Mouse (Mus musculus) liver, embryonic 11.5 days (tissue): ENCODE measurements around the gene Mycbp2. TPM values are rescaled to one million over a fixed set of nuclear protein-coding genes. Genes with fewer than 3 reads are reported as not detected.
A peak's percentile ranks its signal among the peaks of the same experiment; 100 is the strongest.

Experiments
- ATAC-seq: fragments of 200-750 bp; cut with Nextera tagmentation; replicated peaks from 2 replicates; pipeline ENCODE4 v1.8.0; 2017; ENCODE audit warnings: moderate number of reproducible peaks, mild to moderate bottlenecking, moderate TSS enrichment, moderate library complexity; ENCODE audit not compliant: low FRiP score
- DNase-seq: peaks from one replicate; pipeline ENCODE4 v3.0.0-alpha.2; 2017; ENCODE audit warnings: low spot score
- H3K27ac ChIP-seq: fragments of 300-500 bp; sonication (generic); 2 replicates; pipeline ENCODE4 v1.5.1; 2014; ENCODE audit warnings: mild to moderate bottlenecking, low read depth, low read length, control low read depth
- H3K27me3 ChIP-seq: fragments of 300-500 bp; sonication (generic); replicated peaks from 2 replicates; pipeline ENCODE4 v1.6.1; 2014; ENCODE audit warnings: low read length, mixed read lengths; ENCODE audit not compliant: control insufficient read depth, insufficient read depth
- H3K36me3 ChIP-seq: fragments of 300-500 bp; sonication (generic); 2 replicates; pipeline ENCODE4 v1.6.1; 2014; ENCODE audit warnings: mild to moderate bottlenecking, low read length, moderate library complexity, mixed read lengths; ENCODE audit not compliant: control insufficient read depth, insufficient read depth
- H3K4me1 ChIP-seq: fragments of 300-500 bp; sonication (generic); replicated peaks from 2 replicates; pipeline ENCODE4 v1.6.1; 2014; ENCODE audit warnings: low read length, mixed read lengths; ENCODE audit not compliant: control insufficient read depth, insufficient read depth
- H3K4me2 ChIP-seq: fragments of 300-500 bp; sonication (generic); 2 replicates; pipeline ENCODE4 v1.6.1; 2014; ENCODE audit warnings: mild to moderate bottlenecking, control low read depth, moderate library complexity
- H3K4me3 ChIP-seq: fragments of 300-500 bp; sonication (generic); 2 replicates; pipeline ENCODE4 v1.5.1; 2014; ENCODE audit warnings: low read depth, low read length, control low read depth
- H3K9ac ChIP-seq: fragments of 300-500 bp; sonication (generic); 2 replicates; pipeline ENCODE4 v1.6.1; 2014; ENCODE audit warnings: low read depth, low read length, control low read depth
- H3K9me3 ChIP-seq: fragments of 300-500 bp; sonication (generic); 2 replicates; pipeline ENCODE4 v1.6.1; 2016; ENCODE audit warnings: low read length, inconsistent platforms, mixed read lengths; ENCODE audit not compliant: control insufficient read depth
- WGBS: fragments of 180-500 bp; shearing (Covaris S2); extraction: QIAGEN DNeasy Blood & Tissue Kit; methylation state at CpG from one replicate; pipeline ENCODE4 v1.1.7; 2014; 5-methylcytosine and 5-hydroxymethylcytosine counted together
- polyA plus RNA-seq: library from polyadenylated mRNA; unstranded; fragments of >200 nt; fragmentation: Nextera tagmentation; extraction: Ambion mirVana; gene quantifications from 2 replicates; pipeline ENCODE4 v1.2.1, GENCODE M21; 2014

Gene Mycbp2
- polyA plus RNA-seq, 1 experiment from 2014 or later = 17.7 TPM

GRCm38 (mm10) chr14:103102246-103102645 lies 244.4 kb downstream of the Mycbp2 start:
- no peaks in the 10 kb centered on the region for H3K36me3 ChIP-seq
- 69% methylated on average over 6 of the region's 6 CpGs for WGBS

GRCm38 (mm10) chr14:103101171-103101570 lies 245.4 kb downstream of the Mycbp2 start:
- Histone ChIP-seq H3K9me3 (no peaks in the 10 kb centered on the region), H3K4me1 (peaks cover 5% of the 10 kb centered on the region), H3K27me3 (no peaks in the 10 kb centered on the region), H3K4me3 (no peak overlapping the region), H3K9ac (no peak overlapping the region), H3K4me2 (no peak overlapping the region), H3K36me3 (peaks cover 3% of the 10 kb centered on the region; the same call in 1 of the 2 replicates), H3K27ac (no peak overlapping the region)
- 72% methylated on average over 3 of the region's 3 CpGs for WGBS
- DNase-seq (no peak), ATAC-seq (no peak)

More at GRCm38 (mm10) chr14:103102246-103102645, 244.4 kb downstream of the Mycbp2 start:
- H3K4me2 ChIP-seq = no peak overlapping the region
- H3K9ac ChIP-seq = no peak overlapping the region
- no peak overlapping the region for H3K4me3 ChIP-seq
- DNase-seq (no peak), ATAC-seq (no peak)
- H3K27ac ChIP-seq = no peak overlapping the region
- peaks cover 3% of the 10 kb centered on the region for H3K4me1 ChIP-seq
- no peaks in the 10 kb centered on the region for H3K9me3 ChIP-seq
- H3K27me3 ChIP-seq = no peaks in the 10 kb centered on the region

- no peak for ATAC-seq
- H3K4me1 ChIP-seq = peaks cover 5% of the 10 kb centered on the region
- H3K36me3 ChIP-seq = peaks cover 3% of the 10 kb centered on the region; the same call in 1 of the 2 replicates
- H3K4me3 ChIP-seq = 0 out of 2 replicates have a peak overlapping the region, but pooled peaks have one; percentile 85
- H3K4me2 ChIP-seq = peak overlapping the region; percentile 76; the same call in 1 of the 2 replicates
- no peaks in the 10 kb centered on the region for H3K27me3 ChIP-seq
- H3K9me3 ChIP-seq = no peaks in the 10 kb centered on the region
- H3K9ac ChIP-seq = no peak overlapping the region
- 82% methylated on average over 13 of the region's 13 CpGs for WGBS
- no peak overlapping the region for H3K27ac ChIP-seq
- no peak for DNase-seq
Measured at GRCm38 (mm10) chr14:103100296-103100695, 246.3 kb downstream of the Mycbp2 start.

- DNase-seq (peak; percentile 86), ATAC-seq (peak; percentile 90)
- no peaks in the 10 kb centered on the region for H3K27me3 ChIP-seq
- WGBS = under 1% methylated on average over 64 of the region's 88 CpGs
- no peaks in the 10 kb centered on the region for H3K9me3 ChIP-seq
- peak within 1 kb of the TSS; percentile 99 for H3K27ac ChIP-seq
- H3K4me2 ChIP-seq = peak within 1 kb of the TSS; percentile 76
- peak within 1 kb of the TSS; percentile 85 for H3K4me3 ChIP-seq
- peak within 1 kb of the TSS; percentile 96 for H3K9ac ChIP-seq
- peaks cover 7% of the 10 kb centered on the region for H3K4me1 ChIP-seq
- peaks cover 6% of the 10 kb centered on the region; the same call in 1 of the 2 replicates for H3K36me3 ChIP-seq
Measured at GRCm38 (mm10) chr14:103099238-103099933, 247.2 kb downstream of the Mycbp2 start, which contains the start of gene Fbxl3. Gene Fbxl3 (minus strand): TSS chr14:103099566.

- H3K9me3 ChIP-seq = no peaks in the 10 kb centered on the region
- DNase-seq = peak; percentile 85
- peak overlapping the region; percentile 96 for H3K9ac ChIP-seq
- peak overlapping the region; percentile 85 for H3K4me3 ChIP-seq
- peak overlapping the region; percentile 99 for H3K27ac ChIP-seq
- H3K4me2 ChIP-seq = peak overlapping the region; percentile 76
- peaks cover 6% of the 10 kb centered on the region; the same call in 1 of the 2 replicates for H3K36me3 ChIP-seq
- peak; percentile 81 for ATAC-seq
- H3K27me3 ChIP-seq = no peaks in the 10 kb centered on the region
- H3K4me1 ChIP-seq = peaks cover 8% of the 10 kb centered on the region
- under 1% methylated on average over 47 of the region's 86 CpGs for WGBS
Measured at GRCm38 (mm10) chr14:103098587-103099235, 247.9 kb downstream of the Mycbp2 start.

GRCm38 (mm10) chr14:103098213-103098586 lies 248.4 kb downstream of the Mycbp2 start:
- Histone ChIP-seq H3K4me1 (peaks cover 12% of the 10 kb centered on the region), H3K9me3 (no peaks in the 10 kb centered on the region), H3K27me3 (no peaks in the 10 kb centered on the region), H3K9ac (peak overlapping the region; percentile 96), H3K4me3 (peak overlapping the region; percentile 85), H3K27ac (peak overlapping the region; percentile 99), H3K4me2 (peak overlapping the region; percentile 76), H3K36me3 (peaks cover 6% of the 10 kb centered on the region; the same call in 1 of the 2 replicates)
- 2% methylated on average over 2 of the region's 2 CpGs for WGBS
- DNase-seq (no peak), ATAC-seq (no peak)

GRCm38 (mm10) chr14:103096621-103097020 lies 250.0 kb downstream of the Mycbp2 start:
- H3K4me3 ChIP-seq = no peak overlapping the region
- H3K4me1 ChIP-seq = peaks cover 12% of the 10 kb centered on the region
- H3K27me3 ChIP-seq = no peaks in the 10 kb centered on the region
- no peak overlapping the region for H3K27ac ChIP-seq
- no peak overlapping the region for H3K9ac ChIP-seq
- WGBS = 79% methylated on average over 6 of the region's 6 CpGs
- DNase-seq = no peak
- H3K9me3 ChIP-seq = no peaks in the 10 kb centered on the region
- no peak for ATAC-seq
- peaks cover 6% of the 10 kb centered on the region; the same call in 1 of the 2 replicates for H3K36me3 ChIP-seq
- H3K4me2 ChIP-seq = no peak overlapping the region

- peaks cover 12% of the 10 kb centered on the region for H3K4me1 ChIP-seq
Measured at GRCm38 (mm10) chr14:103095826-103096225, 250.8 kb downstream of the Mycbp2 start.

More at GRCm38 (mm10) chr14:103095826-103096225, 250.8 kb downstream of the Mycbp2 start:
- Histone ChIP-seq H3K27ac (no peak overlapping the region), H3K4me3 (no peak overlapping the region), H3K27me3 (no peaks in the 10 kb centered on the region), H3K4me2 (no peak overlapping the region), H3K9ac (no peak overlapping the region), H3K36me3 (peaks cover 6% of the 10 kb centered on the region; the same call in 1 of the 2 replicates), H3K9me3 (no peaks in the 10 kb centered on the region)
- no peak for ATAC-seq
- 86% methylated on average over 8 of the region's 8 CpGs for WGBS
- DNase-seq = peak; percentile 10
